Mouse (Mus musculus): ENCODE results near the gene B4galnt2.

DNA sequence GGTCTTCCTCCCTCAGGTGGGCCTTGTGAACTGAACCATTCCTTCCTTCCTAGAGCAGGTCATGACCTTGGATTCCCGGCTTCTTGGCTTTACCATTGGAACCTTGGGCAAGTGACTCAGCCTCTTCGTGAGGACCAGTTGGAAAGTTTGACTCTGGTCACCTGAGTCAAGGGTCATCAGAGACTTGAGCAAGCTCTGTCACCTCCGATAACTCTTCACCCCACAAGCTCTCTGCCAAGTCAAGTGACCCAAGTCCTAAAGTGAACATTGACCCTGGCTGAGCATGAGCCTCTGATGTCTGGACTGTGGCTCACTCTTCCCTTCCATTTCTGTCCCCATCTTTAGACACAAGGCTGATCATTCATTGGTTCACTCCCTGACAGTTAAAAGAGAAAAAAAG lies 93.2 kb downstream of the B4galnt2 start:
- no peak for TF ChIP-seq POLR2A (IDR thresholded peaks at IDR 0.05; ENCODE audit: borderline replicate concordance, extremely low read depth, insufficient read depth, insufficient read length, poor library complexity, severe bottlenecking)
- no peak for TF ChIP-seq CTCF (IDR thresholded peaks at IDR 0.05; ENCODE audit: borderline replicate concordance, extremely low read depth, insufficient read depth, insufficient read length)
